Mouse (Mus musculus) stomach, embryonic 15.5 days (tissue): ENCODE measurements at regions not wholly inside any gene's neighbourhood (a gene's known extent, or its start where the extent isn't known, plus 50 kb on each side); places are given as distances from the start of the nearest gene placed in this dataset.
"Not testable (repeated sequence)": the region's sequence is repeated elsewhere in the genome, so short reads cannot be mapped to it uniquely, and the experiment has no call there.

ENCODE experiments used
- ATAC-seq: fragments of 200-750 bp; cut with Nextera tagmentation; 2 replicates; pipeline ENCODE4 v1.8.0; 2017; ENCODE audit warnings: low read depth, moderate number of reproducible peaks, moderate TSS enrichment; ENCODE audit not compliant: insufficient read depth, low FRiP score
- H3K27ac ChIP-seq: fragments of 300-500 bp; sonication (generic); 2 replicates; pipeline ENCODE4 v1.5.1; 2015; ENCODE audit warnings: mild to moderate bottlenecking, inconsistent platforms
- H3K27me3 ChIP-seq: fragments of 300-500 bp; sonication (generic); replicated peaks from 2 replicates; pipeline ENCODE4 v1.6.1; 2015; ENCODE audit warnings: inconsistent platforms
- H3K36me3 ChIP-seq: fragments of 300-500 bp; sonication (generic); 2 replicates; pipeline ENCODE4 v1.6.1; 2015; ENCODE audit warnings: inconsistent platforms
- H3K4me1 ChIP-seq: fragments of 300-500 bp; sonication (generic); 2 replicates; pipeline ENCODE4 v1.6.1; 2015; ENCODE audit warnings: inconsistent platforms
- H3K4me2 ChIP-seq: fragments of 300-500 bp; sonication (generic); 2 replicates; pipeline ENCODE4 v1.6.1; 2015; ENCODE audit warnings: mild to moderate bottlenecking, inconsistent platforms
- H3K4me3 ChIP-seq: fragments of 300-500 bp; sonication (generic); replicated peaks from 2 replicates; pipeline ENCODE4 v1.5.1; 2015; ENCODE audit warnings: inconsistent platforms
- H3K9ac ChIP-seq: fragments of 300-500 bp; sonication (generic); 2 replicates; pipeline ENCODE4 v1.6.1; 2015; ENCODE audit warnings: inconsistent platforms
- H3K9me3 ChIP-seq: fragments of 300-500 bp; sonication (generic); 2 replicates; pipeline ENCODE4 v1.6.1; 2016; ENCODE audit warnings: inconsistent platforms
- WGBS: fragments of 180-500 bp; shearing (Covaris S2); methylation state at CpG from one replicate; pipeline ENCODE4 v1.1.7; 2015; 5-methylcytosine and 5-hydroxymethylcytosine counted together

DNA sequence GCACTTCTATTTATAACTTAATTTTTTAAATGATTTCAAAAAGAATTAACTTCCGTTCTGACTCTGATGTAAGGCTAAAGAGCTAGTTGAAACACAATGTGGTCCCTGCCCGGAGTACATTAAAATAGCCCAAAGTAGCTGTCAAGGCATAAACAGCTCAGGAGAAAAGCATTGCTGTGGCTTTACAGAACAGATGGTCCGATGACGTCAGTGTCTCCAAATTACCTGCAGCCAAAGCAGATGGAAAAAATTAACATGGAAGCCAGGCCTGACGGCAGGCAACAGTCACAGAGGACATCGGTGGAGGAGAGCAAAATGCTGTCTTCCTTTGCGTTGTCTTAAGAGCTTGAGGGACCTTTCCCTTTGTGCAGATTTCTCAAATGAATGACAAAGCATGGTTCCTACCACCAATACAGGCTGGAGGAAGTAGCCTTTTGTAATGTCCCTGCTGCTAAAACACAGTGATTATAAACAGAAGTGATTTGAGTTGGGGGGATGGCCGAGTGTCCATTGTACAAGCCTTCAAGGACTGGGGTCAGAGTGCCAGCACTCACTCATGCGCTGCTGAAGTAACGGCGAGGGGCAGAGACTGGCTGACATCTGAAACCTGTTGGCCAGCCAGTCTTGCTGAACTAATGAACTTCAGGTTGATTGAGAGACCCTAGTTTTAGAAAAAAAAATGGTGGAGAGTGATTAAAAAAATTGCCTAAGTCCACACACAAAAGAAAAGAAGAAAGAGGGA, 101.8 kb upstream of the Plcl2 start:
- ATAC-seq = no peak
- Histone ChIP-seq H3K27ac (no peak overlapping the region), H3K4me2 (no peak overlapping the region), H3K9me3 (no peaks in the 10 kb centered on the region), H3K27me3 (no peaks in the 10 kb centered on the region), H3K4me3 (no peak overlapping the region), H3K4me1 (no peaks in the 10 kb centered on the region), H3K36me3 (no peaks in the 10 kb centered on the region), H3K9ac (no peak overlapping the region)
- WGBS = 50% methylated on average over 11 of the region's 11 CpGs

DNA sequence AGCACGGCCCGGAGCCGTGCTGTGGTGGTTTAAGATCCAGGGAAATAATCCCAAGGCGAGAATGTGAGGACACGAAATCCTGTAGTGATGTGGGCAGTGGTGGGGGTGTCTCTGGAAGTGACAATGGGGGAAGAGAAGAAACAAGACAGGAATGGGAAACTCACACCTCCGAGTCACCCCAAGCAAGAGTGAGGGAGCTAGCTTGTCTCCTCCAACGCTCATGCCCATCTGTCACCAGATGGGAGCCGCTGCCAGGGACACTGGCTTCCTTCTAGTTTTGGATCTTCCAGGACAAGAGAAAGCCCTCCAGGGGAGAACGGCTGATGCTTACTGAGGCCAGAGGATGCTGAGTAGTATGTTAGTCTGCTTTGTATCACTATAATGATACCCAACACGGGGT, 100.6 kb upstream of the Plcl2 start:
- 79% methylated on average over 10 of the region's 10 CpGs for WGBS
- Histone ChIP-seq H3K4me1 (no peaks in the 10 kb centered on the region), H3K36me3 (no peaks in the 10 kb centered on the region), H3K9ac (no peak overlapping the region), H3K4me2 (no peak overlapping the region), H3K9me3 (no peaks in the 10 kb centered on the region), H3K27ac (no peak overlapping the region), H3K4me3 (no peak overlapping the region), H3K27me3 (no peaks in the 10 kb centered on the region)
- no peak for ATAC-seq

DNA sequence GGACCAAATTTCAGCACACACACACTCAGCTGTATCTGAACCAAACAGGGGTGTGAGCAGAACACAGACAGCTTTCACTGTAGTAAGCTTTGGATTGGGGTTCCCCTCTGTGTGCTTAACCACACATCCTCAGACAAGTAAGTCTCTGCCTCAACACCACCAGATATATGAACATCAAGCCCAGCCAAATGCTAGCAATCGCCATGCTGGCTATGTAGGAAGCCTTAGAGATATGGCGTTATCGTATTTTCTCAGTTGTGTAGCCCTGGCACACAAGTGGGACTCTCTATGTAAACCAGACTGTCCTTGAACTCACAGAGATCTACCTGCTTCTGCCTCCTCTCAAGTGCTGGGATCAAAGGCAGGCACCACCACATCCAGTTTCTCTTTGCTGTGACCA, 99.9 kb upstream of the Plcl2 start:
- no peaks in the 10 kb centered on the region for H3K9me3 ChIP-seq
- no peak overlapping the region for H3K9ac ChIP-seq
- no peak overlapping the region for H3K4me2 ChIP-seq
- 95% methylated on average over 3 of the region's 3 CpGs for WGBS
- no peaks in the 10 kb centered on the region for H3K4me1 ChIP-seq
- H3K36me3 ChIP-seq = no peaks in the 10 kb centered on the region
- no peaks in the 10 kb centered on the region for H3K27me3 ChIP-seq
- H3K27ac ChIP-seq = no peak overlapping the region
- H3K4me3 ChIP-seq = no peak overlapping the region
- no peak for ATAC-seq

DNA sequence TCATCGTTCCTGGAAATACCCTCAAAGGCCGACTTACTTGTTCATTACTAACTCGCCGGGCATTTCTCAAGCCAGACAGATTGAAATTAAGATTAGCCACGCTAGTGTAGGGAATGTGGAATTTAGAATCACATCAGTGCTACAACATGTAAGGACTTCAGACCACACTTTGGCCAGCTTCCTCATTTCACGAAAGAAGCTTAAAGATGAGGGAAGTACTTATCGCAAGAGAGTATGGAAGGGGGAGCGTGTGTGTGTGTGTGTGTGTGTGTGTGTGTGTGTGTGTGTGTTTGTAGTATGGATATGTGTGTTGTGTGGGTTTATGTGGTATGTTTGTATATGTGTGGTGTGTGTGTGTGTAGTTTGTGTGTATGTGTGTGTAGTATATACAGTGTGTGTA, 99.3 kb upstream of the Plcl2 start:
- Histone ChIP-seq H3K27me3 (no peaks in the 10 kb centered on the region), H3K27ac (no peak overlapping the region), H3K9me3 (no peaks in the 10 kb centered on the region), H3K9ac (no peak overlapping the region), H3K36me3 (no peaks in the 10 kb centered on the region), H3K4me1 (no peaks in the 10 kb centered on the region), H3K4me3 (no peak overlapping the region), H3K4me2 (no peak overlapping the region)
- ATAC-seq = no peak
- 85% methylated on average over 8 of the region's 8 CpGs for WGBS

DNA sequence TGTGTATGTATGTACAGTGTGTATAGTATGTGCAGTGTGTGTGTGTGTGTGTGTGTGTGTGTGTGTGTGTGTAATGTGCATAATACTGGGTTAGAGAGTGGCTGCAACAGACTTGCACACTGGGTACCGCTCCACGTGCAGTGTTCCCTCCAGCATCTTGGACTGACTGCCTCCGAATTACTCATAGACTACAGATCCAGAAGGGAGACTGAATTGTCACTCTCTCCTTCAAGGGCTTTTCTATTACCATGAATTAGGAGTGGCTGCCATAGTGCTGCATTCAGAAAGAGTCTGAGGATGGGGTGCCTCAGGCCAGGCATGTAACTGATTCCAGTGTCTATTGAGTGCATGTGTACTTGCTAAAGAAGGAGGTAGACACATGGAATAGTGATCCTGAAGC, 98.9 kb upstream of the Plcl2 start:
- Histone ChIP-seq H3K4me3 (no peak overlapping the region), H3K27ac (no peak overlapping the region)
- WGBS = 96% methylated on average over 3 of the region's 3 CpGs

DNA sequence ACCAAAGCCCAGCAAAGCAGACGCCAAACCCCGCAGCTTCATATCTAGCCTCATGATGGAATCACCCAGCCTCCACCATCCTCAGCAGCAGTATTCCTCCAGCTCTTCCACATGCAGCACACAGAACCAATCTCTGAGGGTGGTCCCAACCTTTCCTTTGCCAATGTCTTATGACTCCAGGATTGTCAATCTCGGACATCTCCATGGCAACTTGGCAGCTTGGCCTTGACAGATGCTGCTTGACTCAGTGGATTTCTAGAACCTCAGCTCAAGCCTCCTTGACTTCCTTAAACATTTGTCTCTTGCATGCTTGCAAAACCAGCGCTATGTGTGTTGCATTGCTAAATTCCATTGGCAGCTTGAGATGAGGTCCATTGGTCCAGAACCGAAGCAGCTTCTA, 96.8 kb upstream of the Plcl2 start:
- H3K4me1 ChIP-seq = no peaks in the 10 kb centered on the region
- H3K9ac ChIP-seq = no peak overlapping the region
- H3K36me3 ChIP-seq = no peaks in the 10 kb centered on the region
- H3K27me3 ChIP-seq = no peaks in the 10 kb centered on the region
- H3K27ac ChIP-seq = no peak overlapping the region
- no peak overlapping the region for H3K4me2 ChIP-seq
- no peak overlapping the region for H3K4me3 ChIP-seq
- H3K9me3 ChIP-seq = no peaks in the 10 kb centered on the region
- WGBS = 90% methylated on average over 5 of the region's 5 CpGs
- ATAC-seq = no peak

More for the DNA sequence above, 98.9 kb upstream of the Plcl2 start:
- no peaks in the 10 kb centered on the region for H3K9me3 ChIP-seq
- H3K36me3 ChIP-seq = no peaks in the 10 kb centered on the region
- no peak for ATAC-seq
- no peak overlapping the region for H3K9ac ChIP-seq
- no peak overlapping the region for H3K4me2 ChIP-seq
- H3K4me1 ChIP-seq = no peaks in the 10 kb centered on the region
- no peaks in the 10 kb centered on the region for H3K27me3 ChIP-seq

DNA sequence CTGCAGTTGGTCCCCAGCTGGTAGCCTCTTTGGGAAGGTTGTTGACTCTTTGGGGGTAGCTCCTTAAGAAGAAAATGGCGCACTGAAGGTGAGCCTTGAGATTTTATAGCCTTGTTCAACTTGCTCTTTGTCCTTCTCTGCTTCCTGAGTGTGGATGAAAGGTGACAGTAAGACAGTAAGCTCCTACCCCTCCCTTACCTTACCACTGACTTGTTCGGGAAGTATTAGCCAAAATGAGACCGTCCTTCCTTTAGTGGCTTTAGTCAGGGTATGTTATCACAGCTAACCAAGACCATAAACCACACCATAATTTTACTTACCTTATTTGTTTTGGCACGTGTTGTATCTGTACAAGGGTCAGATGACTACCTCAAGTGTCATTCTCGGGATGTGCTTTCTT, 95.3 kb upstream of the Plcl2 start:
- Histone ChIP-seq H3K9ac (no peak overlapping the region), H3K9me3 (no peaks in the 10 kb centered on the region), H3K27ac (no peak overlapping the region), H3K27me3 (no peaks in the 10 kb centered on the region), H3K4me3 (no peak overlapping the region), H3K36me3 (no peaks in the 10 kb centered on the region), H3K4me1 (no peaks in the 10 kb centered on the region), H3K4me2 (no peak overlapping the region)
- 91% methylated on average over 5 of the region's 5 CpGs for WGBS
- no peak for ATAC-seq

DNA sequence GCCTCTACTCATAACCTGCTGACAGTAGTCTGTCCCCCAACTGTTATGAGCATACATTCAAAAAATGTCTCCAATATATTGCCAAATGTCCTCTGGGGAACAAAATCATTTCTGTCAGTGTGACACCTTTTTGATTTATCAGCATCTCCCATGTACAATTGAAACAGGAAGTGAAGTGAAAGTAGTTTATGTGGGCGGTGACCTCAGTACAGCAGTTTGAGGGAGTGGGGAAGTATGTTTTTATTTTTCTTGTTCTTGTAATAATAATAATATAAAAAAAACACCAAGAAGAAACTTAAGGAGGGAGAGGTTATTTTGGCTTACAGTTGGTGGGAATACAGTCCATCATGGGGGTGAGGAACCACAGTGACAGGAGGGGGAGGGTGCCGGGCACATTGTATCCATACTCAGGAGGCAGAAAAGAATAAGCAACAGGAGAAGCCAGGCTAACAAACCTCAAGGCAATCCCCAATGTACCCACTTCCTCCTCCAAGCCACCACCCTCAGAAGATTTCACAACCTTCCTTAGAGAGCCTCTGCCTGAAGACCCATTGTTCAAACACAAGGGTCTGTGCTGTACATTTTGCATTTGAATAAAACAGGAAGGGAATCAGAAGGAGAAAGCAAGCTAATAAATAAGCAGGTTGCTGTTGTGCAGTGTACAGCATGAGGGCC, 93.7 kb upstream of the Plcl2 start:
- WGBS = 85% methylated on average over 2 of the region's 2 CpGs
- ATAC-seq = no peak
- Histone ChIP-seq H3K36me3 (no peaks in the 10 kb centered on the region), H3K4me1 (no peaks in the 10 kb centered on the region), H3K9ac (no peak overlapping the region), H3K4me2 (no peak overlapping the region), H3K4me3 (no peak overlapping the region), H3K9me3 (no peaks in the 10 kb centered on the region), H3K27ac (no peak overlapping the region), H3K27me3 (no peaks in the 10 kb centered on the region)

DNA sequence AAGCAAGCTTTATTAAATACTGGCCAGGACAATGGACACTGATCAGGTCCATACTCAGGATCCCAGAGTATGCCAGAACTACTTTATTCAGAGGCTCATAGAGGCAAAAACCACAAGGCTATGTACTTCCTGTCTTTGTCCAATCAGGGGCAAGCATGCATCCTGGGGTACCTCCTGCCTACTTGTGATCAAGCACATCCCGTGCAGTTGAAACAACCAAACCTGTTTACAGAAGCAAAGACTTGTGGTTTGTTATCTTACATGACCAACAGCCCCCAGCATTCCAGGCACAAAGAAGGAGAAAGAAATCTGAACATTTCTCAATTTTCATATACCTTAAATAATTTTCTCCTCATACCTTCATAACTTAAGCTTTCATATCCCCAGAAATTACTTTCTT, 93.1 kb upstream of the Plcl2 start:
- no peak overlapping the region for H3K4me3 ChIP-seq
- no peaks in the 10 kb centered on the region for H3K36me3 ChIP-seq
- no peak overlapping the region for H3K9ac ChIP-seq
- H3K9me3 ChIP-seq = no peaks in the 10 kb centered on the region
- H3K27ac ChIP-seq = no peak overlapping the region
- H3K4me2 ChIP-seq = no peak overlapping the region
- H3K4me1 ChIP-seq = no peaks in the 10 kb centered on the region
- no peaks in the 10 kb centered on the region for H3K27me3 ChIP-seq
- WGBS = 41% methylated on average over 1 of the region's 1 CpGs
- ATAC-seq = no peak

DNA sequence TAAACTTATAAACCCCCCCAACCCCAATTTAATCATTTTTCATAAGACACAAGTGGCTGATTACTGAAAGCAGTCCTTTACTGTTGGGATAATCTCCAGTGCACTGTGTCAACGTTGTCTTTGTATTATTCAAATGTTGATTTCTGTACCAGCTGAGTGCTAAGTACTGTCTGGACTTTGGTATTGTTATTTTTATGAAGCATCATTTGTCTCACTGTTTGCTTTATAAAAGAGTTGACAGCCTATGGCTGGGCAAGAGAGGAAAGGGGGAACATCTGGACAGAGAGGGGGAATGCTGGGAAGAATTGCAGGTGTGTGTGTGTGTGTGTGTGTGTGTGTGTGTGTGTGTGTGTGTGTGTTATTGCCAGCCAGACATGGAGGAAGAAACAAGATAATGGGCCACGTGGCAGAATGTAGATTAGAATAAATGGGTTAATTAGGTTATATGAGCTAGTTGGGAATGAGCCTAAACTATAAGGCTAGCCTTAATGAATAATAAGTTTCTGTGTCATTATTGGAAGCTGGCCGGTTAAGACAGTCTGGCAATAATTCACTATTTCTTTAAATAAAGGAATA, 92.6 kb upstream of the Plcl2 start:
- Histone ChIP-seq H3K27me3 (no peaks in the 10 kb centered on the region), H3K4me1 (no peaks in the 10 kb centered on the region), H3K27ac (no peak overlapping the region), H3K9ac (no peak overlapping the region), H3K9me3 (no peaks in the 10 kb centered on the region), H3K4me3 (no peak overlapping the region), H3K4me2 (no peak overlapping the region), H3K36me3 (no peaks in the 10 kb centered on the region)
- WGBS = 51% methylated on average over 3 of the region's 3 CpGs
- ATAC-seq = no peak

DNA sequence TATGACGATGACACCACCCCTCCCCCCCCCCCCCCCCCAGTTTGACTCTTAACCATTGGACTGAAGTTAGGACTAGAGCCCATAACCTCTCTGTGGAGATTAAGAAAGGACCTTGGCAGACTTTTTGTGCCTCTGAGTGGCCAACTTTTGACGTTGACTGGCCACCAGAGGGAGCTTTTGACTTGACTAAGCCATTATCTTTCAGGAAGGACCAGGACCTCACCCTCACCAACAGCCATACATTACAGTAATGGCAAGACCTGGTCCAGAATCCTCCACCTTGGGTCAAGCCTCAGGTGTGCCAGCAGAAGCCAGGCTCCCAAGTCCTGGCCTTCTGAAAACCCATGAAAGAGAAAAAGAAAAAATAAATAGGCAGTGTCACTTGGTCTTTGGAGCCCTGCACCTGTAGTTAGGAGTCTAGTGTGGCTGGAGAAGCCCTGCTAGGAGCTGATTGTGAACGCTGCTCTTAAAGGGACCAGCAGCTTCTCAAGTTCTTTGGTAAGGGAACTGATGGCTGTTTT, 90.3 kb upstream of the Plcl2 start:
- no peaks in the 10 kb centered on the region for H3K4me1 ChIP-seq
- no peak for ATAC-seq
- no peaks in the 10 kb centered on the region for H3K36me3 ChIP-seq
- H3K9me3 ChIP-seq = no peaks in the 10 kb centered on the region
- H3K9ac ChIP-seq = no peak overlapping the region
- no peak overlapping the region for H3K27ac ChIP-seq
- H3K27me3 ChIP-seq = no peaks in the 10 kb centered on the region
- H3K4me2 ChIP-seq = no peak overlapping the region
- no peak overlapping the region for H3K4me3 ChIP-seq
- 62% methylated on average over 3 of the region's 3 CpGs for WGBS

DNA sequence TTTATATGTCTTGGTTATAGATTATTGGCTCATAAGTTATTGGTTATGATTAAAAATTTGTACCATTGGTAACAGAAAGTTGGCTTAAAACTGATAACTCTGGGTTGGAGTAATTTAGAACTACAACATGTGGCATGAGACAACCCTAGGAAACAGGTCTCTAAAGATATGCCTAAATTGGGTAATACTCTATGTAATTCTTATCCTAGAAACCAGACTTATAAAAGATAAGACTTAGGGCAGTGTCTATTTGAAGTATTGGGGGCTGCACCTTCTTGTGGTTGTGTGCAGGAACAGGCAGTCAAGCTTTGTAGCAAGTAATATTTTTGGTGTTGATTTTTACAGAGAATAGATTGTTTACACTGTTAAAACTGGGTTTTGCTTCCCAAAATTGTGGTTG, 89.7 kb upstream of the Plcl2 start:
- H3K27ac ChIP-seq, H3K36me3 ChIP-seq, H3K4me3 ChIP-seq, ATAC-seq, H3K9me3 ChIP-seq, H3K27me3 ChIP-seq, H3K4me2 ChIP-seq, H3K4me1 ChIP-seq, H3K9ac ChIP-seq: not testable (repeated sequence)
